Mouse (Mus musculus) liver, embryonic 14.5 days (tissue): Measurements from ENCODE around the gene Tbc1d13.

Source experiments
- CTCF ChIP-seq: IDR thresholded peaks from 2 replicates; pipeline ENCODE4 v1.5.1; 2016; ENCODE audit warnings: antibody characterized with exemption, low read depth, control low read depth
- EP300 ChIP-seq: IDR thresholded peaks from 2 replicates; pipeline ENCODE4 v1.6.1; 2016; ENCODE audit warnings: antibody characterized with exemption, low read depth

DNA sequence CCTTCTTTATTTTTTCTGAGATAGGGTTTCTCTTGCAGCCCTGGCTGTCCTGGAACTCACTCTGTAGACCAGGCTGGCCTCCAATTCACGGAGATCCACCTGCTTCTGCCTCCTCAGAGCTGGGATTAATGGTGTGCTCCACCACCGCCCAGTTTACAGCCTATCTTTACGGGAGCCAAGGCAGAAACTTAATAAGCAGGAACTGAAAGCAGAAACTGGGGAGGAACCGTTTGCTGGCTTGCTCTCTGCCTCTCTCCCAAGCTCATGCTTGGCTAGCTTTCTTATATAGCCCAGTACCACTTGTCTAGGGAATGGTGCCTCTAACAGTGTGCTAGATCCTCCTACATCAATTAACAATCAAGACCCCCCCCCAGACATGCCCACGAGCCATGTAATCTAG is 49.4 kb upstream of the Tbc1d13 start:
- no peak for TF ChIP-seq EP300
- TF ChIP-seq CTCF: no peak
